Mouse (Mus musculus) gastrocnemius, adult 8-10 months (tissue): ENCODE measurements around the gene Akip1. TPM values are rescaled to one million over a fixed set of nuclear protein-coding genes. Genes with fewer than 3 reads are reported as not detected.

ENCODE experiments used
- DNase-seq, 2 experiments: peaks; one replicate each; pipeline ENCODE4 v3.0.0; 2022; ENCODE audit warnings: low spot score in 2 of 2
- total RNA-seq, 4 experiments: library from RNA; stranded (reverse); gene quantifications; 2 replicates each; pipeline ENCODE4 v1.2.4; 2022

Akip1 gene
- total RNA-seq, 4 experiments from 2014 or later: 15.6 to 26.7 (median 24.0) TPM

- DNase-seq: no peak
Measured at GRCm38 (mm10) chr7:109707023-109707785, 3.7 kb downstream of the Akip1 start.

DNA sequence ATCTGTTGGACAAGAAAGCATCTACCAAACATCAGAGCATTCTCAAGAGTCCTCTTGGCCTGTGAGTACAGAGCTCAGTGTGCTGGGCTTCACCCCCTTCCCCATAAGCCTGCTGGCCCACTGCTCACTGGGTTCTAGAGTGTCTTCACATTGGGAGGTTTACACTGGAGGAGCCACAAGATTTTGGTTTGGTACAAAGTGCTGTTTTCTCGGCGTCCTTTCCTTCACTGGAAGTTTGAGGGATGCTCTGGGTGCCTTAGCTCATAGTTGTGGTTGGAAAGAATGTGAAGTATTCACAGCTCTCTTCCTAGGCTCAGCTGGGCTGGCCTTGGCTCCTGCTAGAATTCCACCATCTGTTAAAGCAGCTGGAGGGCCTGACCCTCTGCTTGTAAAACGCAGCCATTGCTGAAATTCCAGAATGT is 5.5 kb downstream of the Akip1 start:
- DNase-seq: peak; percentile 44 to 45

DNA sequence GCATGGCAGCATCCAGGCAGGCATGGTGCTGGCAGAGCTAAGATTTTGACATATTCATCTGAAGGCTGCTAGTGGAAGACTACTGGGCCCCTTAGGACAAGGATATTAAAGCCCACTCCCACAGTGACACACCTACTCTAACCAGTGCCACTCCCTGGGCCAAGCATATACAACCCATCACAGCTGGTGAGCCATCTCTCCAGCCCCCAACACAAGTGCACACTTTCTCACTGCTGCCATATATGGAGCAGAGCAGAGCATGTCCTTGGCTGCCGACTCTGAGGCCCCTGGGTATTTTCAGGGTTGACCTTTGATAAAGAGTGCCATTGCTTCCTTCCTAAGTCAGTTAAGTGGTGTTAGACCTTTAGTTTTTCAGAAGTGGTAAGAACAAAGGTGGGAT is 6.6 kb downstream of the Akip1 start:
- no peak for DNase-seq

DNA sequence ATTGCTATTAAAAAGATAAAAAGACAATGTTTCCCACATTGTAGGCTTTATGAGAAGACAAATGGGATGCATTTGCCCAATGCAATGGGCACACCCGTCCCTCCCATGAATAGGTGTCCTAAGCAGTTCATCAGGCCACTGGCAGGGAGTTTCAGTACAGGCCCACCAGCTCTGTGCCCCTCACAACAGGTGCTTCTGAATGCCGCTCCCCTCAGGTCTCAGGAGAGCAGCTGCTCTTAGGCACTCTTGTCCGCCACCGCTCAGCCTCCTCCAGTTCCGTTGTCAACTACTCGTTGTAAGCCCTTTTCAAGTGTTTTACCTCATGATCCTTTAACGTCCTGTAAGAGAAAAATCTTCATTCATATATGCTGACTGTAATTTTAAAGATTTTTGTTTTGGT is 8.7 kb downstream of the Akip1 start:
- DNase-seq: no peak

DNA sequence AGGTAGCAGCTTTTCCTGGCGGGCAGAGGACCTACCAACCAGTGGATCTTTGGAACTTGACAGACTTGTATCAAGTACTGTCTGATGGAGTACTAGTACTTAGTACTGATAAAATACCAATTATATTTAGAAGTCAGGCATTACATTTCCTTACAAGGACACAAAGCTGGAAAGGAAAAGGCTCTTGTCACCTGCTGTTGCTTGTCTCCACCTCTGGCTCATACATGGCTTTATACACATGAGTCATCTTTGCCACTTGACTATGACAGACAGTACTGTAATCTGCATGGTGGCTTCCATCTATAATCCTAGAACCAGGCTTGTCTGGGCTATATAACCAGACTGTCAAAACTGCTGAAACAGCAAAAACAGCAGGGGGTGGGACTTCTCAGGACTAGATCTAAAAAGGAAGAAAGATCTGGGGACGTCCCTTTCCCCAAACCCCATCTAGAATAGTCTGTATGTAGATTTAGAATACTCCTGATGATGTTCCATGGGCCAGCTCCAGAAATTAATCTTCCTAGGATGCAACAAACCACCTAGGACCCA is 10.0 kb downstream of the Akip1 start:
- no peak for DNase-seq

GRCm38 (mm10) chr7:109719286-109719685 is 15.8 kb downstream of the Akip1 start:
- DNase-seq: no peak

DNA sequence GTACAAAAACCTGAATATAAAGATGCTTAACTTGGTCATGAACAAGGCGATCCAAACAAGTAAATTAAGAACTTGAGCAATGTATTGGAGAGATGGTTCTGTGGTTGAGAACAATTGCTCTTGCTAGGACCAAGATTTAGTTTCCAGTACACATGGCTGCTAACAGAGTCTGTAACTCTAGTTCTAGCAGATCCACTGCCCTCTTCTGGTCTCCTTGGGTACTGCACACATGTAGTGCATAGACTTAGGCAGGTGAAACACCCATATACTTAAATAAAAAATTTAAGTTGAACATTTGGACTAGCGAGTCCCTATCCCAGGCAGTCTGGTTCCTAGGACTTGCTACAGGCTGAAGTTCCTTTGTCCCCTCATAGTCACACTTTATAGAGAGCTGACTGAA is 19.1 kb downstream of the Akip1 start:
- no peak for DNase-seq

GRCm38 (mm10) chr7:109723114-109723513 is 19.6 kb downstream of the Akip1 start:
- DNase-seq: no peak

- DNase-seq: no peak
Measured at GRCm38 (mm10) chr7:109723697-109724096, 20.2 kb downstream of the Akip1 start, which contains the start of gene BC051019. BC051019 (minus strand) TSS chr7:109723850.

- no peak for DNase-seq
Measured at GRCm38 (mm10) chr7:109731626-109732025, 28.1 kb downstream of the Akip1 start, which contains the start of gene Ascl3. Ascl3 (minus strand) TSS chr7:109731726.

DNA sequence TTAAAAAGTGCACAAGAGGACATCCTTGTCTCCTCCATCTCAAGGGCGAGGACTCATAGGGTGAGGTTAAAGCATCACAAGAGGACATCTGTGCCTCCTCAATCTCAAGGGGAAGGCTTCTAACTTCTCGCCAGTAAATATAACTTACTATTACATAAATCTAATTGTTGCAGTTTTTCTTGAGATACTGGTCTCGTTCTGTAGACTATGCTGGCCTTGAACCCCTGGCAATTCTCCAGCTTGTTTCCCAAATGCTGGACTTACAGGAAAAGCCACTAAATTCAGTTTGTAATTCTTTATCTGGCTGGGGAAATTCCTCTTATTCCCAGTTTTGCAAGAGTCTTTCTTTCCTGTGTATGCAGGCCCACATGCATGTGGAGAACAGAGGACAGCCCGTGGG is 31.3 kb downstream of the Akip1 start:
- no peak for DNase-seq

DNA sequence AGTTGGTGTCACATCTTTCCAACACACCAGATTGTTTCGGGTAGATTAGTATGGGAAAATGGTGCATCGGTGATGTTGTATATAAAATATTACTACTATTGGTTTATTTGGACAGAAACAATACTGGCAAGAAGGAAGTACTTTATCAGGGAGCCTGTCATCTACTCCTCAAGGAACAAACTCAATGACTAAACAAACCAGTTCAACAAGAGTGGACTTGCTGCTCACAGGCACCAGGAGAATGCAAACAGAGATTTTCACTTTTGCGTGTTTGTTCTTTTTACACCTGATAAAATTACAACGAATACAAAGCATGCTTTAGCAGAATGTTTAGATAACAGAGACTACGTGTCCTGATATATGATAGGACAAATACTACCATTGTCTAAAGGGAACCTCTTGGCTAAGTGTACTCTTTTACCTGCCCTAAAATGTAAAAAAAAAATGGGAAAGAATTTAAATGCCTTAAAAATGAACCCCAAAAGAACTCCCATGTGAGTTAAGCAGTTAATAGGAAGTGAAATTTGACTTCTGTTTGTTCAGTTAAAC is 36.4 kb downstream of the Akip1 start:
- DNase-seq: no peak

DNA sequence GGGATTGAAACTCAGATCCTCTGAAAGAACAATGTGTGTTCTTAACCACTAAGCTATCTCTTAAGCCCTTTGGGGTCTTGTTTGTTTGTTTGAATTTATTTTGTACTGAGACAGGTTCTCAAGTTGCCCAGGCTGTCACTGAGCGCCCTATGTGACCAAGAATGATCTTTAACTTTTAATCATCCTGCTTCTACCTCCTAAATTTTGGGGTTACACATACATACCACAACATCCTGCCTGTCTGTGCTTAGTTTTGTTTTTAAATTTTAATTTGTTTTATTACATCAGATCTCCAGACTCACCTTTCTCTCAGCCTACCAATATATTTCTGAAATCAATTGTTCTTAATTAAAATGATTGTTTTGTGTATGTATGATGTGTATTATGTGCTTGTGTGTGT is 37.6 kb downstream of the Akip1 start:
- DNase-seq: no peak

- DNase-seq: no peak
Measured at GRCm38 (mm10) chr7:109741703-109742102, 38.2 kb downstream of the Akip1 start.

- DNase-seq: no peak
Measured at GRCm38 (mm10) chr7:109747747-109748146, 44.3 kb downstream of the Akip1 start.

DNA sequence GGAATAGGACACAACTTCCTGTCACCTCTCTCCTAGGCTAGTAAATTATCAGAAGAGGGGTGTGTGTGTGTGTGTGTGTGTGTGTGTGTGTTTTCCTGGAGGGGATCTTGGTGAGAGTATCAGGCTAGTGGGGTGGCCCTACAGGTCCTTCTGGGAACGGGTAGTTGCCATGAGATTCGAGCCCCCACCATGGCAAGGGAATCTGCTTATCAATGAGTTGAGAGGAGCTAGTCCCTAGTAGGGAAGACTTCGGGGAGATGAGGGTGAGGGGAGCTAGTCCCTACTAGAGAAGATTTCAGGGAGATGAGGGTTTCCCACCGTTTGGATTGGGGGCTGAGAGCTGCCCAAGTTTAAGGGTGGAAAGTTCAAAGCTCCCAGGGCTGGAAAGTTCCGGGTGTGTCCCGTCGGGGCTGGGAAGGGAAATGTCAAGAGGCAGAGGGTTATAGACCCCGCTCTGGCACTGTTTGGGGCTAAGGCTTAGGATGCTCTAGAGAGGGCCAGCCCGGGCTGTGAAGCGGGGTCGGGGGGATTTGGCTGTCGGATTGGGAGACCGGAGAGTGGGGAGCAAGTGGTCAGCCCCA is 48.0 kb downstream of the Akip1 start:
- no peak for DNase-seq

- peak; percentile 64 to 65 for DNase-seq
Measured at GRCm38 (mm10) chr7:109752008-109752925, 48.8 kb downstream of the Akip1 start, which contains the start of gene Tmem9b. Tmem9b (minus strand) TSS chr7:109752875.

DNA sequence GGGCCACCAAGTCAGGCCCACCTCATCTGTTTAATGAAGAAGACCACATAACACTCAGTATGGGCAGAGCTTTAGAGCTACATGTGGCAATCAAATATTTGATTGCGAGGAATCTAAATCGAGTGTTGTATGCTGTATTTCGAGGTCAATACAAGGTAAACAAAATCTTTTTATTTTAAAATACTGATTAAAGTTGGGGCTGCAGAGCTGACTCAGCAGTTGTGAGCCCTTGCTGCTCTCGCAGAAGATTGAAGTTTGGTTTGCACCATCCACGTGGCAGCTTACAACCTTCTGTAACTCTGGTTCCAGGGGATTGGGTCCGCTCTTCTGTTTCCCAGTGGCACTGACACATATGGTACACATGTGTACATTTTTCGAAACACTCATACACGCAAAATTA is 50.5 kb downstream of the Akip1 start:
- DNase-seq: no peak

GRCm38 (mm10) chr7:109756291-109756690 is 52.8 kb downstream of the Akip1 start:
- no peak for DNase-seq
